Mouse (Mus musculus): Measurements from ENCODE around the gene Tctn3. TPM values are rescaled to one million over a fixed set of nuclear protein-coding genes. Genes with fewer than 3 reads are reported as not detected.
"Not testable (repeated sequence)": the region's sequence is repeated elsewhere in the genome, so short reads cannot be mapped to it uniquely, and the experiment has no call there.

Gene Tctn3
- total and polyA plus RNA-seq, 2 experiments from 2014 or later, result 15.9 to 28.7 TPM

DNA sequence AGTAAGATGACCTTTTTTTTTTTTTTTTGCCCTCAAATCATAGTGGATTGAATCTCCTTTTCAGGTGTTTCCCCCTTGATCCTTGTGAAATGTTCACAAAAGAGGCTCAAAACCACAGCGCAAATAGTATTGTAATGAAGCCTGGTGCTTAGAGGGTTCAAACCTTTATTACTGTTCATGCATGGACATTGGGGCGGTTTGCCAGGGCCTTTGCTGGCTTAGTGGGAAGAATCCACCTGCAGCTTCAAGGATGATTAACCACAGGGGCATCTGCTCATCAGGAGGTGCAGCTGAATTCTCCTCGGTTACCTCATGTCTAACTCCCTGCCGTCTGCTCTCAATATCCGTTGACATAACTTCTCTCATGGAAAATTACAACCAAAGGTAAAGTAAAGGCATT lies 20.6 kb upstream of the Tctn3 start:
- ATAC-seq (ENCODE audit: low FRiP score), result no peak
- no peak for DNase-seq (ENCODE audit: low spot score)
- no peaks in the 10 kb centered on the region for H3K27me3 ChIP-seq (ENCODE audit: insufficient read depth, low read length)
- no peak for TF ChIP-seq CTCF (IDR thresholded peaks at IDR 0.05)
- no peak overlapping the region for H3K9ac ChIP-seq (replicated peaks; ENCODE audit: low read length, poor library complexity, severe bottlenecking)
- H3K4me3 ChIP-seq (ENCODE audit: low read depth, low read length), result no peak overlapping the region
- no peak overlapping the region for H3K27ac ChIP-seq (ENCODE audit: low read depth, low read length)
- H3K4me1 ChIP-seq (ENCODE audit: insufficient read depth, low read length), result no peaks in the 10 kb centered on the region
- H3K9me3 ChIP-seq (ENCODE audit: low read length), result no peaks in the 10 kb centered on the region
- H3K36me3 ChIP-seq (ENCODE audit: insufficient read depth, low read length), result no peaks in the 10 kb centered on the region
- 82% methylated on average over 5 of the region's 5 CpGs for WGBS
- no peak overlapping the region for H3K4me2 ChIP-seq (ENCODE audit: low read depth, low read length, poor library complexity, severe bottlenecking)

GRCm38 (mm10) chr19:40632193-40632592 lies 20.2 kb upstream of the Tctn3 start:
- H3K36me3 ChIP-seq (ENCODE audit: insufficient read depth, low read length), result no peaks in the 10 kb centered on the region
- DNase-seq (ENCODE audit: low spot score), result no peak
- H3K27me3 ChIP-seq (ENCODE audit: insufficient read depth, low read length), result no peaks in the 10 kb centered on the region
- no peak for ATAC-seq (ENCODE audit: low FRiP score)
- TF ChIP-seq CTCF (IDR thresholded peaks at IDR 0.05), result no peak
- 74% methylated on average over 3 of the region's 3 CpGs for WGBS
- no peaks in the 10 kb centered on the region for H3K4me1 ChIP-seq (ENCODE audit: insufficient read depth, low read length)
- no peak overlapping the region for H3K4me2 ChIP-seq (ENCODE audit: low read depth, low read length, poor library complexity, severe bottlenecking)
- no peak overlapping the region for H3K9ac ChIP-seq (replicated peaks; ENCODE audit: low read length, poor library complexity, severe bottlenecking)
- no peak overlapping the region for H3K27ac ChIP-seq (ENCODE audit: low read depth, low read length)
- no peaks in the 10 kb centered on the region for H3K9me3 ChIP-seq (ENCODE audit: low read length)
- no peak overlapping the region for H3K4me3 ChIP-seq (ENCODE audit: low read depth, low read length)

DNA sequence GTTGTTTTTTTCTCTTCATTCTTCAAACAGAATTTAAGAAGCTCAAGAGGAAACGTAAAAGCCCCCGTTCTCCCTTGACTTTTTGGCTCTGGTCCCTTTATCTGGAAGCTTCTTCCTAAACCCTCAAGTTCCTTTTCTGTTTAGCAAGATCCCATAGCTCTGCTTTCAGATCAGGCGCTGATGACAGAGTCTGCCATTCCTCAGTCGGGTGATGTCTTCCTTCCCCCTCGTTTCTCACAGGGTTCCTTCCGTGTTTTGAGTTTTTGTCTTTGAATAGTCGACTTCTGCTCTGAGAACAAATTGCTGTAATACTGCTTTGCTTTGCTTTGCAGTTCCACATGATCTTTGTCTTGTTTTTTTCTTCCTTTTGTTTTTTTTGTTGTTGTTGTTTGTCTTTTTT lies 18.6 kb upstream of the Tctn3 start:
- H3K27ac ChIP-seq (ENCODE audit: low read depth, low read length), result no peak overlapping the region
- no peak for DNase-seq (ENCODE audit: low spot score)
- no peaks in the 10 kb centered on the region for H3K27me3 ChIP-seq (ENCODE audit: insufficient read depth, low read length)
- WGBS, result 80% methylated on average over 7 of the region's 7 CpGs
- no peaks in the 10 kb centered on the region for H3K36me3 ChIP-seq (ENCODE audit: insufficient read depth, low read length)
- no peaks in the 10 kb centered on the region for H3K9me3 ChIP-seq (ENCODE audit: low read length)
- H3K9ac ChIP-seq (replicated peaks; ENCODE audit: low read length, poor library complexity, severe bottlenecking), result no peak overlapping the region
- no peak overlapping the region for H3K4me2 ChIP-seq (ENCODE audit: low read depth, low read length, poor library complexity, severe bottlenecking)
- no peaks in the 10 kb centered on the region for H3K4me1 ChIP-seq (ENCODE audit: insufficient read depth, low read length)
- H3K4me3 ChIP-seq (ENCODE audit: low read depth, low read length), result no peak overlapping the region
- no peak for TF ChIP-seq CTCF (IDR thresholded peaks at IDR 0.05)
- no peak for ATAC-seq (ENCODE audit: low FRiP score)

DNA sequence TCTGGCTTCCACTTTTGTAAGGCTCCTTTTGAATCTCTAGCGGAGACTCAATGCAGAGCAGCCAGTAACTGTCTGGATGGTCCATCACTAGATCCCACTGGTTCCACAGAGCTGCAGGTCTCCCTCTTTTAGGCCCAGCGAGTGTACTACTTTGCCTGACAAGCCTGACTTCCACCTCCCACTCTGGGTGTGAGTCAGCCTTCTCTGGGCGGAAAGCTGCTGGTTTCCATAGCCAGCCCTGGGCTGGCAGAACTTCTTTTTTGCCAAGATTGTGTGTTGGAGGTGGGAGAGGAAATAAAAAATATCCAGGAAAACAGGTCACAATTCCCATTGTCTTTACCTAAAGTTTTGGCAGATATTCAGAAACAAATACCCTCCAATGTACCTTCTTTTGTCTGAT lies 18.1 kb upstream of the Tctn3 start:
- 89% methylated on average over 3 of the region's 3 CpGs for WGBS
- no peak for DNase-seq (ENCODE audit: low spot score)
- H3K9me3 ChIP-seq (ENCODE audit: low read length), result no peaks in the 10 kb centered on the region
- H3K4me2 ChIP-seq (ENCODE audit: low read depth, low read length, poor library complexity, severe bottlenecking), result no peak overlapping the region
- no peaks in the 10 kb centered on the region for H3K36me3 ChIP-seq (ENCODE audit: insufficient read depth, low read length)
- H3K27me3 ChIP-seq (ENCODE audit: insufficient read depth, low read length), result no peaks in the 10 kb centered on the region
- no peak for ATAC-seq (ENCODE audit: low FRiP score)
- no peak for TF ChIP-seq CTCF (IDR thresholded peaks at IDR 0.05)
- H3K4me1 ChIP-seq (ENCODE audit: insufficient read depth, low read length), result no peaks in the 10 kb centered on the region
- H3K4me3 ChIP-seq (ENCODE audit: low read depth, low read length), result no peak overlapping the region
- no peak overlapping the region for H3K27ac ChIP-seq (ENCODE audit: low read depth, low read length)
- no peak overlapping the region for H3K9ac ChIP-seq (replicated peaks; ENCODE audit: low read length, poor library complexity, severe bottlenecking)

- TF ChIP-seq CTCF (IDR thresholded peaks at IDR 0.05), result no peak
- no peak overlapping the region for H3K27ac ChIP-seq (ENCODE audit: low read depth, low read length)
- H3K27me3 ChIP-seq (ENCODE audit: insufficient read depth, low read length), result no peaks in the 10 kb centered on the region
- H3K4me3 ChIP-seq (ENCODE audit: low read depth, low read length), result no peak overlapping the region
- H3K4me2 ChIP-seq (ENCODE audit: low read depth, low read length, poor library complexity, severe bottlenecking), result no peak overlapping the region
- H3K4me1 ChIP-seq (ENCODE audit: insufficient read depth, low read length), result no peaks in the 10 kb centered on the region
- ATAC-seq (ENCODE audit: low FRiP score) (no peak), DNase-seq (ENCODE audit: low spot score) (no peak)
- no peaks in the 10 kb centered on the region for H3K9me3 ChIP-seq (ENCODE audit: low read length)
- H3K9ac ChIP-seq (replicated peaks; ENCODE audit: low read length, poor library complexity, severe bottlenecking), result no peak overlapping the region
- H3K36me3 ChIP-seq (ENCODE audit: insufficient read depth, low read length), result no peaks in the 10 kb centered on the region
Observed at GRCm38 (mm10) chr19:40628950-40629349, 16.9 kb upstream of the Tctn3 start.

- no peak for TF ChIP-seq CTCF (IDR thresholded peaks at IDR 0.05)
- Histone ChIP-seq H3K4me2 (ENCODE audit: low read depth, low read length, poor library complexity, severe bottlenecking) (no peak overlapping the region), H3K4me3 (ENCODE audit: low read depth, low read length) (no peak overlapping the region), H3K9me3 (ENCODE audit: low read length) (no peaks in the 10 kb centered on the region), H3K27me3 (ENCODE audit: insufficient read depth, low read length) (no peaks in the 10 kb centered on the region), H3K4me1 (ENCODE audit: insufficient read depth, low read length) (no peaks in the 10 kb centered on the region), H3K36me3 (ENCODE audit: insufficient read depth, low read length) (no peaks in the 10 kb centered on the region), H3K9ac (replicated peaks; ENCODE audit: low read length, poor library complexity, severe bottlenecking) (no peak overlapping the region), H3K27ac (ENCODE audit: low read depth, low read length) (no peak overlapping the region)
- no peak for DNase-seq (ENCODE audit: low spot score)
- no peak for ATAC-seq (ENCODE audit: low FRiP score)
- WGBS, result 76% methylated on average over 12 of the region's 12 CpGs
Observed at GRCm38 (mm10) chr19:40625935-40626334, 13.9 kb upstream of the Tctn3 start.

DNA sequence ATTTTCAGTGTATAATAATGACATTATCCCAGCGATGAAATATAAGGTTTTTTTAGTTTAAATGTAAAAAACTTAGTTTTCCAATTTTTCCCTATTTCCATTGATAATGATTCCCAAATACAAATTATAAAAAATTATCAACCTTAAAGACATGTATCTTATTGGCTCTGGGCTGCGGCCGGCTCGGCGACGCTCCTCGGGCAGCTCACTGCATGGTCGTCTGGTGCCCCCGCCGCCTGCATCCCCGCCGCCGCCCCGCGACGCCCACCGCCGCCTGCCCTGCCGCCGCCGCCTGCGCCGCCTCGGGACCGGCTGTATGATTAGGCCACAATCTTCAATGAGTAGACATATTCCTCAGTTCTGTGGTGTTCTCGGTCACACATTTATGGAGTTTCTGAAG lies 9.6 kb upstream of the Tctn3 start:
- H3K4me1 ChIP-seq (ENCODE audit: insufficient read depth, low read length); ATAC-seq (ENCODE audit: low FRiP score); H3K9me3 ChIP-seq (ENCODE audit: low read length); H3K4me3 ChIP-seq (ENCODE audit: low read depth, low read length); H3K4me2 ChIP-seq (ENCODE audit: low read depth, low read length, poor library complexity, severe bottlenecking); H3K36me3 ChIP-seq (ENCODE audit: insufficient read depth, low read length); H3K27ac ChIP-seq (ENCODE audit: low read depth, low read length); H3K27me3 ChIP-seq (ENCODE audit: insufficient read depth, low read length); H3K9ac ChIP-seq (replicated peaks; ENCODE audit: low read length, poor library complexity, severe bottlenecking); DNase-seq (ENCODE audit: low spot score): not testable (repeated sequence)
- WGBS, result 74% methylated on average over 10 of the region's 26 CpGs

All from midbrain, postnatal 0 days (tissue).